Mouse (Mus musculus) heart, embryonic 11.5 days (tissue): ENCODE measurements at regions not wholly inside any gene's neighbourhood (a gene's known extent, or its start where the extent isn't known, plus 50 kb on each side); places are given as distances from the start of the nearest gene placed in this dataset.

ENCODE experiments used
- ATAC-seq: fragments of 200-750 bp; cut with Nextera tagmentation; replicated peaks from 2 replicates; pipeline ENCODE4 v1.8.0; 2017; ENCODE audit warnings: moderate library complexity; ENCODE audit not compliant: insufficient number of reproducible peaks, low FRiP score, low TSS enrichment
- H3K27ac ChIP-seq: fragments of 300-500 bp; sonication (generic); 2 replicates; pipeline ENCODE4 v1.5.1; 2014; ENCODE audit warnings: mild to moderate bottlenecking, low read depth, low read length
- H3K27me3 ChIP-seq: fragments of 300-500 bp; sonication (generic); 2 replicates; pipeline ENCODE4 v1.6.1; 2014; ENCODE audit warnings: mild to moderate bottlenecking, low read length, mixed read lengths; ENCODE audit not compliant: control insufficient read depth, insufficient read depth
- H3K36me3 ChIP-seq: fragments of 300-500 bp; sonication (generic); 2 replicates; pipeline ENCODE4 v1.6.1; 2014; ENCODE audit warnings: mild to moderate bottlenecking, low read length, moderate library complexity, mixed read lengths; ENCODE audit not compliant: control insufficient read depth, insufficient read depth
- H3K4me1 ChIP-seq: fragments of 300-500 bp; sonication (generic); 2 replicates; pipeline ENCODE4 v1.6.1; 2014; ENCODE audit warnings: low read length; ENCODE audit not compliant: control insufficient read depth, insufficient read depth
- H3K4me2 ChIP-seq: fragments of 300-500 bp; sonication (generic); 2 replicates; pipeline ENCODE4 v1.6.1; 2014; ENCODE audit warnings: mild to moderate bottlenecking, moderate library complexity
- H3K4me3 ChIP-seq: fragments of 300-500 bp; sonication (generic); 2 replicates; pipeline ENCODE4 v1.5.1; 2014; ENCODE audit warnings: low read depth, low read length
- H3K9ac ChIP-seq: fragments of 300-500 bp; sonication (generic); 2 replicates; pipeline ENCODE4 v1.6.1; 2014; ENCODE audit warnings: mild to moderate bottlenecking, low read depth, low read length, moderate library complexity
- H3K9me3 ChIP-seq: fragments of 300-500 bp; sonication (generic); replicated peaks from 2 replicates; pipeline ENCODE4 v1.6.1; 2016; ENCODE audit warnings: low read length; ENCODE audit not compliant: control insufficient read depth
- WGBS: fragments of 180-500 bp; shearing (Covaris S2); extraction: QIAGEN DNeasy Blood & Tissue Kit; methylation state at CpG from one replicate; pipeline ENCODE4 v1.1.7; 2014; ENCODE audit not compliant: insufficient replicate concordance; 5-methylcytosine and 5-hydroxymethylcytosine counted together

- Histone ChIP-seq H3K36me3 (no peaks in the 10 kb centered on the region), H3K4me3 (no peak overlapping the region), H3K4me2 (no peak overlapping the region), H3K27me3 (no peaks in the 10 kb centered on the region), H3K27ac (no peak overlapping the region), H3K9me3 (no peaks in the 10 kb centered on the region), H3K4me1 (no peaks in the 10 kb centered on the region), H3K9ac (no peak overlapping the region)
- 78% methylated on average over 4 of the region's 4 CpGs for WGBS
- no peak for ATAC-seq
Observed at GRCm38 (mm10) chr13:85414951-85415350, 126.0 kb upstream of the Rasa1 start.

- ATAC-seq: no peak
- Histone ChIP-seq H3K4me3 (no peak overlapping the region), H3K36me3 (no peaks in the 10 kb centered on the region), H3K4me2 (no peak overlapping the region), H3K9me3 (no peaks in the 10 kb centered on the region), H3K9ac (no peak overlapping the region), H3K27me3 (no peaks in the 10 kb centered on the region), H3K4me1 (no peaks in the 10 kb centered on the region), H3K27ac (no peak overlapping the region)
- WGBS: 58% methylated on average over 3 of the region's 3 CpGs
Observed at GRCm38 (mm10) chr13:85411327-85411726, 122.4 kb upstream of the Rasa1 start.

- WGBS: 59% methylated on average over 5 of the region's 5 CpGs
- H3K9ac ChIP-seq: no peak overlapping the region
- H3K4me2 ChIP-seq: no peak overlapping the region
- H3K4me3 ChIP-seq: no peak overlapping the region
- ATAC-seq: no peak
- no peaks in the 10 kb centered on the region for H3K4me1 ChIP-seq
- no peak overlapping the region for H3K27ac ChIP-seq
- H3K27me3 ChIP-seq: no peaks in the 10 kb centered on the region
- H3K36me3 ChIP-seq: no peaks in the 10 kb centered on the region
- no peaks in the 10 kb centered on the region for H3K9me3 ChIP-seq
Observed at GRCm38 (mm10) chr13:85398834-85399233, 109.9 kb upstream of the Rasa1 start.

GRCm38 (mm10) chr13:85376338-85376998 lies 87.5 kb upstream of the Rasa1 start:
- Histone ChIP-seq H3K36me3 (no peaks in the 10 kb centered on the region), H3K4me1 (no peaks in the 10 kb centered on the region), H3K27me3 (no peaks in the 10 kb centered on the region), H3K27ac (no peak overlapping the region), H3K9ac (no peak overlapping the region), H3K4me2 (no peak overlapping the region), H3K9me3 (no peaks in the 10 kb centered on the region), H3K4me3 (no peak overlapping the region)
- no peak for ATAC-seq
- 66% methylated on average over 3 of the region's 3 CpGs for WGBS

GRCm38 (mm10) chr13:85359621-85360020 lies 70.7 kb upstream of the Rasa1 start:
- H3K9me3 ChIP-seq: no peaks in the 10 kb centered on the region
- H3K4me3 ChIP-seq: no peak overlapping the region
- WGBS: 66% methylated on average over 2 of the region's 2 CpGs
- H3K27me3 ChIP-seq: no peaks in the 10 kb centered on the region
- ATAC-seq: no peak
- no peak overlapping the region for H3K27ac ChIP-seq
- no peak overlapping the region for H3K4me2 ChIP-seq
- H3K9ac ChIP-seq: no peak overlapping the region
- no peaks in the 10 kb centered on the region for H3K36me3 ChIP-seq
- H3K4me1 ChIP-seq: no peaks in the 10 kb centered on the region

GRCm38 (mm10) chr13:85359143-85359542 lies 70.2 kb upstream of the Rasa1 start:
- H3K4me2 ChIP-seq: no peak overlapping the region
- WGBS: 73% methylated on average over 6 of the region's 6 CpGs
- no peaks in the 10 kb centered on the region for H3K36me3 ChIP-seq
- ATAC-seq: no peak
- no peaks in the 10 kb centered on the region for H3K27me3 ChIP-seq
- H3K4me3 ChIP-seq: no peak overlapping the region
- H3K27ac ChIP-seq: no peak overlapping the region
- H3K9me3 ChIP-seq: no peaks in the 10 kb centered on the region
- no peaks in the 10 kb centered on the region for H3K4me1 ChIP-seq
- H3K9ac ChIP-seq: no peak overlapping the region

GRCm38 (mm10) chr13:85352061-85352460 lies 63.1 kb upstream of the Rasa1 start:
- H3K27me3 ChIP-seq: no peaks in the 10 kb centered on the region
- WGBS: 71% methylated on average over 3 of the region's 3 CpGs
- H3K9me3 ChIP-seq: no peaks in the 10 kb centered on the region
- no peaks in the 10 kb centered on the region for H3K36me3 ChIP-seq
- no peak overlapping the region for H3K27ac ChIP-seq
- H3K4me2 ChIP-seq: no peak overlapping the region
- H3K4me1 ChIP-seq: no peaks in the 10 kb centered on the region
- ATAC-seq: no peak
- H3K4me3 ChIP-seq: no peak overlapping the region
- no peak overlapping the region for H3K9ac ChIP-seq
